Mouse (Mus musculus): ENCODE data around the gene Rdh7. TPM values are rescaled to one million over a fixed set of nuclear protein-coding genes. Genes with fewer than 3 reads are reported as not detected.
"Not testable (repeated sequence)": the region's sequence is repeated elsewhere in the genome, so short reads cannot be mapped to it uniquely, and the experiment has no call there.

Gene Rdh7
- polyA plus RNA-seq, 1 experiment: not detected

DNA sequence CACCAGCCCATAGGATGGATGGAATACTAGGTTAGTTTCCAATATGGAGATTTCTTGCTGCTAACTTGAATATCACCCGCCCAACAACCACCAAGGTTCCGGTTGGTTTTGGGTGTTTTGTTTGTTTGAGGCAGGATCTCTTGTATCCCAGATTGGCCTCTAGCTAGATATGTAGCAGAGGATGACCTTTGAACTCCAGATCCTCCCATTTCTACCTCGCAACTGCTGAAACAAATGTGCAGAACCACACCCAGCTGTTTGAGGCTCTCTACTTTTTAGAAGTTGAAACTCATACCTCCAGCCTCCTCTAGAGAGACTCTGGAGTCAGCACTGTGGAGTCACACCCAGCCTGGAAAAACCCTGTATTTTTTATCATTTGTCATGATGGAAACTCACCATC lies 8.9 kb upstream of the Rdh7 start:
- Histone ChIP-seq H3K27ac (ENCODE audit: insufficient read depth, low read length) (no peak overlapping the region), H3K4me1 (ENCODE audit: control insufficient read depth, insufficient read depth, low read length) (no peaks in the 10 kb centered on the region), H3K4me3 (ENCODE audit: insufficient read depth, low read length) (no peak overlapping the region)
- TF ChIP-seq CTCF (IDR thresholded peaks at IDR 0.05; ENCODE audit: borderline replicate concordance, insufficient read depth, low read length) (no peak), POLR2A (IDR thresholded peaks at IDR 0.05; ENCODE audit: low read depth, low read length) (no peak)

- TF ChIP-seq CTCF (IDR thresholded peaks at IDR 0.05; ENCODE audit: borderline replicate concordance, insufficient read depth, low read length): no peak
- TF ChIP-seq POLR2A (IDR thresholded peaks at IDR 0.05; ENCODE audit: low read depth, low read length): no peak
- Histone ChIP-seq H3K4me3 (ENCODE audit: insufficient read depth, low read length) (no peak overlapping the region), H3K27ac (ENCODE audit: insufficient read depth, low read length) (no peak overlapping the region), H3K4me1 (ENCODE audit: control insufficient read depth, insufficient read depth, low read length) (no peaks in the 10 kb centered on the region)
Measured at GRCm38 (mm10) chr10:127896705-127897104, 8.1 kb upstream of the Rdh7 start.

DNA sequence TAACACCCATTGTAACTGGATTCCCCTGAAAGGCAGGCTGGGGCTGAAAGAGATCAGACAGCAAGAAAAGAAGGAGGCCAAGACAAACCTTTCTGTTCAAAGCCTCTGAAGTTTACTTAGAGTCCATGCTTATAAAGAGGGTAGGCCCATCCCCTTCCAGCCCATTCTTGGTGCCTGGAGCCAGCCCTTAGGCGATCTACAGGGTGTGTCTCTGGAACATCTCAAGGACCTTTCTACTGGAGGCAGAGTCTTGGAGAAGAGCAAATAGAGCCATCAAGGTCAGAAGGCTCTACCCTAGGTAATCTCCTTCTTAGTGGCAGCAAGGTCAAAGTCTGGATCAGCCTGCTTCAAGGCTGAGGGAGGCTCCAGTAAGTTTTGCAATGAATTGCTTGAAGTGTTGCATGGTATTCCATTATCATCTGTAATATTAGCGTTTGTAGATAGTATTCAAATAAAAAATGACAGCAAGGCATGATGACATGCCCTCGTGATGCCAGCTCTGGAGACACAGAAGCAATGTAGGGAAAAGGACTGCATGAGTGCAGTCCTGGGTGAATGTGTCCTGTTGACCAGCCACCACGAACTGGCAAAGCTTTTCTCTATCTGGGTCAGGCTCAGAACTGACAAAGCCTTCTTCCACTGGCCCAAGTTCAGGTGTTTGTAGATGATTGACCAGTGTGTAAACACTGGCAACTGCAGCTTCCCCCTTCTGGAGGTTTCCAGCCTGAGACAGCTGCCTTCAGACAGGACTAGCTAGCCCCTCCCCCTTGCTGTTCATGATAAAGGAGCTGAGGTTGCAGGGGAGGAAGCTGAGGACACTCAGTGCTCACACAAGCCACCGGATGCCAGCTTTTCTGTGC lies 4.8 kb upstream of the Rdh7 start:
- H3K4me3 ChIP-seq (ENCODE audit: insufficient read depth, low read length); H3K4me1 ChIP-seq (ENCODE audit: control insufficient read depth, insufficient read depth, low read length); H3K27ac ChIP-seq (ENCODE audit: insufficient read depth, low read length): not testable (repeated sequence)

DNA sequence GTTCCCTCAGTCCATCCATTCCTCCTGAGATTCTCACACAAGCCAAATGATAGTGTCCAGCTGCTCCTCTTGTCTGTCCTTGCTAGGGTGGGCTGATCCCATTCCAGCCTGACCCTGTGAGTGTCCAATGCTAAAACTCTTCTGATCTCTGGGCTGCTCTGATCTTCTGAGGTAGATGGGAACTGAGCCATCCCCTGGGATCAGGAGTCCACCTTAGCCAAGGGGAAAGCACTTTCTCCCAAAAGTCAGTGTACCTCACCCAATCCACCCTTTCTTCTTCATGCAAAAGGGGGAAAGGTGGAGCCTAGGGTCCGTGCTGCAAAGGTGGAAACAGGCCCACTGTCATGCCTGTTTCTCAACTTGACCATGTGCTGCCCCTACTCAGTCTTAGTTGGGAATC lies 2.9 kb upstream of the Rdh7 start:
- Histone ChIP-seq H3K27ac (ENCODE audit: insufficient read depth, low read length) (no peak overlapping the region), H3K4me1 (ENCODE audit: control insufficient read depth, insufficient read depth, low read length) (no peaks in the 10 kb centered on the region), H3K4me3 (ENCODE audit: insufficient read depth, low read length) (no peak overlapping the region)
- TF ChIP-seq CTCF (IDR thresholded peaks at IDR 0.05; ENCODE audit: borderline replicate concordance, insufficient read depth, low read length): no peak
- no peak for TF ChIP-seq POLR2A (IDR thresholded peaks at IDR 0.05; ENCODE audit: low read depth, low read length)

DNA sequence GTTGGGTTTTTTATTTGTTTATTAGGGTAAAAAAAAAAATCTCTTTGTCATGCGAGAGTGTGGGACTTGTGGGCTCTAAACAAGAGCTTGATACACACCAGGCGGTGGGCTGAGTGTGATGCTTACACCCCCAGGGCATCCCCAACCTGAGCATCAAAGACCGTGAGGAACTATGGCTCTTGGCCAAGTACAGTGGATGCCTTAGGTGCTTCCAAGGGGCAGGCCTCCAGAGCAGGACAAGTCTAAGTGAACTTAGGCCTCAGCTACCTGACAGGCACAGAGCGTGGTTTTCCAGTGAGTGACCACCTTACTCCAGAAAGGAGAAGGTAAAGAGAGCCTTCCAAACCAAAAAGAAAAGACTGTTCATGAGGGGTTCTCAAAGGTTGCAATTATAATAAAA lies 1.6 kb downstream of the Rdh7 start:
- Histone ChIP-seq H3K27ac (ENCODE audit: insufficient read depth, low read length) (no peak overlapping the region), H3K4me1 (ENCODE audit: control insufficient read depth, insufficient read depth, low read length) (no peaks in the 10 kb centered on the region), H3K4me3 (ENCODE audit: insufficient read depth, low read length) (no peak overlapping the region)
- TF ChIP-seq CTCF (IDR thresholded peaks at IDR 0.05; ENCODE audit: borderline replicate concordance, insufficient read depth, low read length) (no peak), POLR2A (IDR thresholded peaks at IDR 0.05; ENCODE audit: low read depth, low read length) (no peak)

DNA sequence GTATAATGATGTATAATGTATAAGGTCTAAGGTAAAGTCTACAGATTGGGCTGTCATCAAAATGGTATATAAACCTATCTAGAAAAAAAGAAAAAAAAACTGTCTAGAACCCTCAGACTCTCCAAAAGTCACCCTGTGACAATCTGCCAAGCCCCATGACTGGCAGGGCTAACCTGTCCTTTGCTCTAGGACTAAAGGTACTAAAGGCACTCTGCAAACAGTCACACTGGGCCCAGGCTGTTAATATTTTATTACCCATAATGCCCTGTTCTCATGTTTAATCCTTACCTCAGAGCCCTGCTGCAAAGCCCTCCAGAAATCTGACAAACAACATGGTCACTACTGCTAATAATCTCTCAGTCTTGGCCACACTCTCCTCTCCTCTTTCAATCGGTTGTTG lies 2.1 kb downstream of the Rdh7 start:
- Histone ChIP-seq H3K4me3 (ENCODE audit: insufficient read depth, low read length) (no peak overlapping the region), H3K27ac (ENCODE audit: insufficient read depth, low read length) (no peak overlapping the region), H3K4me1 (ENCODE audit: control insufficient read depth, insufficient read depth, low read length) (no peaks in the 10 kb centered on the region)
- TF ChIP-seq POLR2A (IDR thresholded peaks at IDR 0.05; ENCODE audit: low read depth, low read length) (no peak), CTCF (IDR thresholded peaks at IDR 0.05; ENCODE audit: borderline replicate concordance, insufficient read depth, low read length) (no peak)

DNA sequence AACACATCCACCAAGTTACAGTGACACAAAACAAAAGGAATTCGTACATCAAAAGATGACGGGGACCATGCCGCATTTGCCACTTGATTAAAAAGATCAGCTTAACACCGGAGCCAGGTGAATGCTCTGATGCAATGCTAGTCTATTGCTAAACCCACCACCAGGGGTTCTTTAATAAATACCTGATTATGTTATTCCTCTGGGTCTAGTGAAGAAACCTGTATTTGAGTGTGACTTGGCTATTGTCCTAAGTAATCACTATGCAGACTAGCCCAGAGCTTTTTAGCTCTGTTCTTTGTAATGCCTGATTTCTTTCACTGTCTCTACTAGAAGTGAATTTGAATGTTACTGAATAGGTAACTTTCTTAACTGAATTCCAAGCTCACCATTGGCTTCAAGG lies 7.6 kb downstream of the Rdh7 start:
- Histone ChIP-seq H3K27ac (ENCODE audit: insufficient read depth, low read length) (no peak overlapping the region), H3K4me1 (ENCODE audit: control insufficient read depth, insufficient read depth, low read length) (no peaks in the 10 kb centered on the region), H3K4me3 (ENCODE audit: insufficient read depth, low read length) (no peak overlapping the region)
- no peak for TF ChIP-seq CTCF (IDR thresholded peaks at IDR 0.05; ENCODE audit: borderline replicate concordance, insufficient read depth, low read length)
- no peak for TF ChIP-seq POLR2A (IDR thresholded peaks at IDR 0.05; ENCODE audit: low read depth, low read length)

DNA sequence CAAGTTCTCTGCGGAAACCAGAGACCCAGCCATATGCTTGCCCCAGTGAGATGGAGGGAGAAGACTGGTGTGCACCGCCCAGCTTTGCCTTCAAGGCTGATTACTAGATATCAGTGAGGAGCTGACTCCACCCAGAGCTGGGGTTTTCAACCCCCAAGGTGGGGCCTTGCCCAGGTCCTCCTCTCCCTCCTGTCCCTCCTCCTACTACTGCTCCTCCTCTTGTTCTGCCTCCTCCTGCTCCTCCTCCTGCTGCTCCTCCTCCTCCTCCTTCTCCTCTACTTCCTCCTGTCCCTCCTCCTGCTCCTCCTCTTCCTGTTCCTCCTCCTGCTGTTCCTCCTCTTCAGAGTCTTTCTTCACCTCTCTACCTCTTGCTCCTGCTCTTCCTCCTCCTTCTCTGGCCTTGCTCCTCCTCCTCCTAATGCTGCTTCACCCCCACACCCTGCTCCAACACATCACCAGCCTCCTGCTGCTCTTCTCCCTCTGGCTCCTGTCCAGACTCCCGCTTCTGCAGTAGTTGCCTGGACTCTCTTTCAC lies 9.4 kb downstream of the Rdh7 start:
- no peak overlapping the region for H3K4me3 ChIP-seq (ENCODE audit: insufficient read depth, low read length)
- H3K4me1 ChIP-seq (ENCODE audit: control insufficient read depth, insufficient read depth, low read length): no peaks in the 10 kb centered on the region
- TF ChIP-seq CTCF (IDR thresholded peaks at IDR 0.05; ENCODE audit: borderline replicate concordance, insufficient read depth, low read length) (no peak), POLR2A (IDR thresholded peaks at IDR 0.05; ENCODE audit: low read depth, low read length) (no peak)
- no peak overlapping the region for H3K27ac ChIP-seq (ENCODE audit: insufficient read depth, low read length)

DNA sequence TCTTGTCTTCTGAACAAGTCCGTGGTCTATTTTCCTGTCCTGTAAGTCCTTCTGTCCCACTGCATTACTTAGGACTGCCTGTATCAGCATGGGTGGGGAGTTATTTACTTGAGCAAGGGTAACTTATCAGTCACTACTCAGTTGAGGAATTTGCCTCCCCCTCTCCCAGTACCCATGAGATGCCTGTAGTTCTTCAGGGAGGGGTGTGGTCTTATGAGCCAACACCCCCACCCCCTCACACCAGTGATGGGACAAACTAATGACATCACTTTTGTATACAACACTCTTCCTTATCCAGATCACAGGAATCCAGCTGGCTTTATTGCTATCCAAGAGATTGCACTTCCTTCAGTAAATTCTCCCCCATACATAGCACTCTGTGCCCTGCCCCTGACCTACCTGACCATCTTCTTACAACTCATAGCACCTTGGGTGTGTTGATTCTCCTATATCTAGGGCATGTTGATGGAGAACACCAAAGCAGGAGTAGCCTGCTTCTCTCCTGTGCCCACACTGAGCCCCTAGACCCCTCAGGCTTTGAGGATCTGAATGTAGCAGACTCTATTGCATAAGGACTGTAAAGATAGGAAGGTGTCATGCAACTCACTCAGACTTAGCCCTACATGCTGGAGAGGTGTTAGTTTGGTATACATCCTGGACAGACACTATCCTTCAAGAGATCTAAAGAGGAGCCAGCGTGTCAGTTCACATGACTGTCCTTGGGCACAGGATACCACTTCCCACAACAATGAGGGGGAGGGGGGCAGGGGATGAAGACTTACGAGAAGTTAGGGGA lies 10.2 kb downstream of the Rdh7 start:
- Histone ChIP-seq H3K4me3 (ENCODE audit: insufficient read depth, low read length) (no peak overlapping the region), H3K4me1 (ENCODE audit: control insufficient read depth, insufficient read depth, low read length) (no peaks in the 10 kb centered on the region), H3K27ac (ENCODE audit: insufficient read depth, low read length) (no peak overlapping the region)
- TF ChIP-seq CTCF (IDR thresholded peaks at IDR 0.05; ENCODE audit: borderline replicate concordance, insufficient read depth, low read length) (no peak), POLR2A (IDR thresholded peaks at IDR 0.05; ENCODE audit: low read depth, low read length) (no peak)

GRCm38 (mm10) chr10:127877681-127878080 lies 10.9 kb downstream of the Rdh7 start:
- H3K4me3 ChIP-seq (ENCODE audit: insufficient read depth, low read length): no peak overlapping the region
- H3K4me1 ChIP-seq (ENCODE audit: control insufficient read depth, insufficient read depth, low read length): no peaks in the 10 kb centered on the region
- TF ChIP-seq CTCF (IDR thresholded peaks at IDR 0.05; ENCODE audit: borderline replicate concordance, insufficient read depth, low read length): no peak
- TF ChIP-seq POLR2A (IDR thresholded peaks at IDR 0.05; ENCODE audit: low read depth, low read length): no peak
- no peak overlapping the region for H3K27ac ChIP-seq (ENCODE audit: insufficient read depth, low read length)

All from embryonic fibroblast, embryonic 13.5 days (primary cell).